Mouse (Mus musculus) effector memory CD4-positive, alpha-beta T cell, adult 7 months (primary cell): Measurements from ENCODE around the gene Slc38a8. TPM values are rescaled to one million over a fixed set of nuclear protein-coding genes. Genes with fewer than 3 reads are reported as not detected.

Experiments used
- polyA plus RNA-seq: library from polyadenylated mRNA; unstranded; fragments of 100-300 nt; shearing (Covaris generic); gene quantifications from one replicate; pipeline ENCODE4 v1.2.1, GENCODE M21; 2017

Gene Slc38a8
- not detected for polyA plus RNA-seq

DNA sequence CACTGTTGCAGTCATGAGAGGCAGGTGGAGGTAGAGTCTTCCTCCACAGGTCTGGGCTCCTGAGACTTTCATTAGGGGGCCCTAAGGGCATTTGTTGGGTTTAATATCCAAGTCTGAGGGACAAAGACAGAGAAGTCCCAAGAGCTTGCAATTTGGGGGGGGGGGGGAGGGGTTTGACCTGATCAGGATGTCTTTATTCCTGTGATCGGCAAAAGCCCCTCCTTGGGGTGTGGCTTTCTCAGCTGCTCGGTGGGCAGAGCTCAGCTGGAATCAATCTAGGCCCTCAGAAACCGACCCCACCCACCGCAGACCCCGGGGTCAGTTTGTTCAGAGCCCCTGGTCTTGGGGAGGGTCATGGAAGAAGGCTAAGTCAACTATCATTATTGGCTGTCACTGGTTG is at the start of gene Slc38a8:
Gene Slc38a8 (minus strand): TSS at position 101 of the 400 bp plus-strand sequence.

DNA sequence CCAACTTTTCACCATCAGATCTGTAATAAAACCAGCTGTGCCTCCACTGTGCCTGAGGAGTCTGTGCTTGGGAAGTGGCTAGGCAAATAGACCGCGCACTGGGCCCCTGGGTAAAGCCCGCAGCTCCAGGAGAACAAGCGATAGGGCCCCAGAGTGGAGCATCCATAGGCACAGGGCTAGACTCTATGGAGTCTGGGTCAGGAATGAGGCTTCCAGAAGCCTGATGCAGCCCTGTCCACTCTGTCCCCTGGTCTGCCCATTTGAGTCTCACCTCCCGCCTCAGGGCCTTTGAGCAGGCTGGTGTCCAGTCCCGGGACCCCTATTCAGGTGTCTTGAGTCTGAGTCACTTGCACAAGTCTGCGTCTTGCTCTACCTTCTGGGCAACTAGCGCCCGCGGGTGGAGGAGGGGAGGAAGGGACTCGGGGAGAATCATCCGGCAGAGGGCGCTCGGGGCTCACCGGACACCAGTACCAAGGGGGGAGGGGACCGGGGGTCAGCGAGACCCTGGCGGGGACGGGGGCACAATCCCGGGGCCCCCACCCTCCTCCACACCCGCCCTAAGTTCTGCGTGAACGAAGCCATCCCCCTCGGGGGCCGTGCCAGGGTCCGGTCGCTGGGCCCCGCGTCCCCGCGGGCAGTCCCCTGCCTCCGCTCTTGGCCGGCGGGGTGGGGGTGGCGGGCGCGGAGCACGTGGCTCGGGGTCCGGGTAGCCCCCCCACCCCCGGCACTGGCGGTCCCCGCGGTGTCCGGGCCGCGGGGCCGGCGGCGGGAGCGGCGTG is 55.1 kb downstream of the Slc38a8 start, which contains the start of gene Necab2:
Gene Necab2 (plus strand): TSS at position 509 of the 779 bp plus-strand sequence.

DNA sequence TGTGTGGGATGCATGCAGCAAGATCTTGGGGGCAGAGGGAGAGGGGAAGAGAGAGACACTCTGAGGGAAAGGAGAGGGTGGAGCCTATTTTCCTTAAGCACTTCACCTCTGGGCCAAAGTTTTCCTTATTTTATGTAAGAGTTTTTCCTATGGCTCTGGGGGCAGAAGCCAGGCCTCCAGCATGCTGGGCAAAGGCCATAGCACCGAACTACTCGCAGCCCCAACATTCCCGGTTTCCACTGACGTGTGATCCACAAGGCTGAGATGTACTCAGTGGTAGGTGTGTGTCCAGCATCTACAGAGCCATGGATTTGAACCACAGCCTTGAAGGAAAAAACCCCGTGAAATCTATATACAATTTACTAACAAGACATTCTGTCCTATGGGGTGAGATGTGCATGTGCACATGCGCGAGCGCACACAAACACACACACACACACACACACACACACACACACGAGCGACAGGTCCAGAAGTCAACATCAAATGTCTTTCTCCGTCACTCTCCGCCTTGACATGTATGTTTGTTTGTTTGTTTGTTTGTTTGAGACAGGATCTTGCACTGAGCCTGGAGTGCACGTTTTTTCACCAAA is 67.8 kb downstream of the Slc38a8 start, which contains the start of gene Osgin1:
Gene Osgin1 (plus strand): TSS at position 543 of the 593 bp plus-strand sequence.

Other genes with a start within 250 kb of the Slc38a8 start
- gene Hsbp1, start 157.2 kb downstream of the Slc38a8 start, polyA plus RNA-seq = 76.1 TPM
- 16.8 TPM for gene Mlycd, start 106.8 kb downstream of the Slc38a8 start, polyA plus RNA-seq
- 7.0 TPM for gene Osgin1, start 67.6 kb downstream of the Slc38a8 start, polyA plus RNA-seq
- not detected for gene Necab2, start 55.0 kb downstream of the Slc38a8 start, polyA plus RNA-seq
- 65.0 TPM for gene Mbtps1, start 57.0 kb upstream of the Slc38a8 start, polyA plus RNA-seq
- gene Hsdl1, start 73.5 kb upstream of the Slc38a8 start, polyA plus RNA-seq = 60.7 TPM
- not detected for gene Dnaaf1, start 73.5 kb upstream of the Slc38a8 start, polyA plus RNA-seq
- gene Taf1c, start 103.5 kb upstream of the Slc38a8 start, polyA plus RNA-seq = 19.6 TPM
- 0.26 TPM for gene Adad2, start 111.0 kb upstream of the Slc38a8 start, polyA plus RNA-seq
- gene Kcng4, start 134.0 kb upstream of the Slc38a8 start, polyA plus RNA-seq = not detected
- gene Wfdc1, start 164.7 kb upstream of the Slc38a8 start, polyA plus RNA-seq = not detected
- not detected for gene Atp2c2, start 198.3 kb upstream of the Slc38a8 start, polyA plus RNA-seq